Mouse (Mus musculus) heart, adult 2 months (tissue): ENCODE data around the gene Ablim2.

Experiments
- CTCF ChIP-seq: fragments of 200-600 bp; IDR thresholded peaks from 2 replicates; pipeline ENCODE4 v1.8.1; 2022; ENCODE audit warnings: antibody characterized with exemption, mild to moderate bottlenecking, moderate library complexity
- EP300 ChIP-seq: fragments of 200-500 bp; IDR thresholded peaks from 2 replicates; pipeline ENCODE4 v1.6.1; 2011; ENCODE audit warnings: low read depth, low read length, control low read depth; ENCODE audit not compliant: insufficient read depth
- POLR2A ChIP-seq: fragments of 200-500 bp; IDR thresholded peaks from 2 replicates; pipeline ENCODE4 v1.6.1; 2011; ENCODE audit warnings: mild to moderate bottlenecking, low read depth, low read length, control low read depth; ENCODE audit not compliant: insufficient read depth

- no peak for TF ChIP-seq CTCF
- no peak for TF ChIP-seq EP300
- TF ChIP-seq POLR2A = no peak
These were observed 17.0 kb upstream of the Ablim2 start for GRCm38 (mm10) chr5:35740716-35741115.
